Mouse (Mus musculus) kidney, adult 2 months (tissue): ENCODE data around the gene Cic. TPM values are rescaled to one million over a fixed set of nuclear protein-coding genes. Genes with fewer than 3 reads are reported as not detected.

ENCODE experiments used
- DNase-seq: peaks from one replicate; pipeline ENCODE4 v3.0.0; 2021
- H3K27ac ChIP-seq: fragments of 200-500 bp; 2 replicates; pipeline ENCODE4 v1.5.1; 2012; ENCODE audit warnings: low read depth, low read length, control low read depth, inconsistent platforms; ENCODE audit not compliant: insufficient read depth
- H3K27me3 ChIP-seq: fragments of 200-500 bp; replicated peaks from 2 replicates; pipeline ENCODE4 v1.6.1; 2012; ENCODE audit warnings: mild to moderate bottlenecking, moderate library complexity, low read length, inconsistent platforms; ENCODE audit not compliant: control insufficient read depth, insufficient read depth
- H3K36me3 ChIP-seq: fragments of 200-500 bp; 2 replicates; pipeline ENCODE4 v1.6.1; 2012; ENCODE audit warnings: mild to moderate bottlenecking, moderate library complexity, low read length, inconsistent platforms; ENCODE audit not compliant: control insufficient read depth, insufficient read depth
- H3K4me1 ChIP-seq: fragments of 200-500 bp; 2 replicates; pipeline ENCODE4 v1.6.1; 2011; ENCODE audit warnings: low read length; ENCODE audit not compliant: control insufficient read depth, insufficient read depth
- H3K4me3 ChIP-seq: fragments of 200-500 bp; 2 replicates; pipeline ENCODE4 v1.5.1; 2011; ENCODE audit warnings: mild to moderate bottlenecking, low read depth, low read length, control low read depth; ENCODE audit not compliant: insufficient read depth
- CTCF ChIP-seq: fragments of 200-500 bp; conservative IDR thresholded peaks from 2 replicates; pipeline ENCODE4 v1.5.1; 2011; ENCODE audit warnings: low read depth, mild to moderate bottlenecking, control low read depth, low read length, moderate library complexity, mixed read lengths; ENCODE audit not compliant: insufficient read depth, insufficient read length
- POLR2A ChIP-seq: fragments of 200-500 bp; IDR thresholded peaks from one replicate; pipeline ENCODE4 v1.6.1; 2011; ENCODE audit warnings: low read depth, low read length, control low read depth
- WGBS: fragments of 180-500 bp; shearing (Covaris S2); methylation state at CpG from one replicate; pipeline ENCODE4 v1.1.7; 2018; 5-methylcytosine and 5-hydroxymethylcytosine counted together
- polyA plus RNA-seq: library from polyadenylated mRNA; depleted of rRNA; stranded (reverse); fragments of >200 nt; gene quantifications from 2 replicates; pipeline ENCODE4 v1.2.3, GENCODE M21; 2012; rRNA removed

Gene Cic
- polyA plus RNA-seq, 1 experiment = 41.9 TPM

DNA sequence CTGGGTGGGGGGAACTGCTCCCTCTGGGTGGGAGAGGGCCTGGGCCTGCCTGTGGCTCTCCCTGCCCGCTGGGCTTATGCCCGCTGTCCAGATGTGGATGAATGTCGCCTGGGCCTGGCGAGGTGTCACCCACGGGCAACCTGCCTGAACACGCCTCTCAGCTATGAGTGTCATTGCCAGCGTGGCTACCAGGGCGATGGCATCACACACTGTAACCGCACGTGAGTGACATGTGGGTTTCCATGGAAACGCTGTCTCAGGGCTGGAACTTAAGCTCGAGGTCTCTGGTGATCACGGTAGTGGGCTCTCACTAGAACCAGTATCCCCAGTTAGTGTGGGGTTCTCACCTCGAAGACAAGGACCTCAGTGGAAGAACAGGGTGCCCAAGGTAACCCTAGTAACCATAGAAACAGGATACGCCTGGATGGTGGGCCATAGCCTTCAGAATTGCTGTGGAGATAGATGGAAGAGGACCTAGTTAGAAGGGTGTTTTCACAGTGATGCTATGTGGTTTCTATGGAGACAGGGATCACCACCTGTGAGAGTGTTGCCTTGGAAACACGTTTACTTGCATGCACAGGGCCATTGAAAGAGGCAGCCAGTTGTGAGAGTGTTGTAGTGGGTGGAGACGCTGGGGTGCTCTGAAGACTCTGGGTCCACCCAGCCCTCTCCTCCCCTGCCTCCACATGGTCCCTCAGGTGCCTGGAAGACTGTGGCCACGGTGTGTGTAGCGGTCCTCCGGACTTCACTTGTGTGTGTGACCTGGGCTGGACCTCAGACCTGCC lies 73.7 kb downstream of the Cic start:
- no peak for DNase-seq
- H3K27me3 ChIP-seq = no peaks in the 10 kb centered on the region
- no peak overlapping the region for H3K4me3 ChIP-seq
- H3K4me1 ChIP-seq = no peaks in the 10 kb centered on the region
- 85% methylated on average over 20 of the region's 20 CpGs for WGBS
- no peak overlapping the region for H3K27ac ChIP-seq
- H3K36me3 ChIP-seq = no peaks in the 10 kb centered on the region
- TF ChIP-seq CTCF = no peak
- TF ChIP-seq POLR2A = no peak

Other genes with a start within 250 kb of the Cic start
- 17.1 and 24.3 TPM in 2 replicates for gene Grik5, start 195.4 kb upstream of the Cic start, polyA plus RNA-seq
- gene Zfp574, start 195.1 kb upstream of the Cic start, polyA plus RNA-seq = 20.6 and 27.0 TPM in 2 replicates
- gene Pou2f2, start 88.0 kb upstream of the Cic start, polyA plus RNA-seq = 1.1 and 2.6 TPM in 2 replicates
- gene Dedd2, start 47.1 kb upstream of the Cic start, polyA plus RNA-seq = 34.8 and 43.7 TPM in 2 replicates
- gene Zfp526, start 46.3 kb upstream of the Cic start, polyA plus RNA-seq = 8.9 and 10.8 TPM in 2 replicates
- 127 and 128 TPM in 2 replicates for gene Gsk3a, start 29.9 kb upstream of the Cic start, polyA plus RNA-seq
- 37.0 and 46.2 TPM in 2 replicates for gene Erf, start 16.9 kb upstream of the Cic start, polyA plus RNA-seq
- 48.9 and 50.2 TPM in 2 replicates for gene Pafah1b3, start 30.3 kb downstream of the Cic start, polyA plus RNA-seq
- gene Prr19, start 33.7 kb downstream of the Cic start, polyA plus RNA-seq = 0.08 TPM in 1 of 2 replicates, not detected in the other
- 0.28 and 0.35 TPM in 2 replicates for gene Tmem145, start 38.4 kb downstream of the Cic start, polyA plus RNA-seq
- gene Megf8, start 49.5 kb downstream of the Cic start, polyA plus RNA-seq = 23.5 and 29.8 TPM in 2 replicates
- not detected in 2 replicates for gene Cnfn, start 102.0 kb downstream of the Cic start, polyA plus RNA-seq
- 63.4 and 63.8 TPM in 2 replicates for gene Lipe, start 131.0 kb downstream of the Cic start, polyA plus RNA-seq
- 0.11 and 0.18 TPM in 2 replicates for gene Cxcl17, start 145.2 kb downstream of the Cic start, polyA plus RNA-seq
- gene Ceacam1, start 209.9 kb downstream of the Cic start, polyA plus RNA-seq = 32.1 TPM in 2 replicates